Mouse (Mus musculus): ENCODE data around the gene Igsf9b.
A peak's percentile ranks its signal among the peaks of the same experiment; 100 is the strongest.

Igsf9b gene

GRCm38 (mm10) chr9:27298411-27299285 is at the start of gene Igsf9b:
Igsf9b (plus strand) TSS chr9:27299204.
- DNase-seq (ENCODE audit: extremely low read depth, insufficient read length, low spot score) = no peak

GRCm38 (mm10) chr9:27252034-27252714 is 46.8 kb upstream of the Igsf9b start:
- no peak for DNase-seq (ENCODE audit: extremely low read depth, insufficient read length, low spot score)

DNA sequence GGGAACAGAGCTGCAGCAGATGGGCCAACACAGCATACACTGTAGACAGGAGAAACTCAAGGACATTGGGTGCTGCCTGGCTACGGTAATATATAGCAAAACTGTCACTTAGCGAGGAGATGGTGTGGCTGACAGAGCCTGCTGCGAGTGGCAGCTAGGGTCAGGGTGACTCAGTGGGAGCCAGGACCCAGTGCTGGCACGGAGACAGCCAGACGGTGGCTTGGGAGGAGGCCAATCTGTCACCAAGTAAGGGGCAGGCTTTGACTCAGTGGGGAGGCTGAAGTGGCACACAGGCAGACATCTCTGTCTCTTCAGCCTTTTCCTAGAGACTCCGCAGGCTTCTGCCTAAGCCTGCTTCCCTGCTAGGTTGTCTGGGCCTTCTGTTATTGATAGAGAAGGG is 42.5 kb upstream of the Igsf9b start:
- peak; percentile 80 for DNase-seq (ENCODE audit: extremely low read depth, insufficient read length, low spot score)

DNA sequence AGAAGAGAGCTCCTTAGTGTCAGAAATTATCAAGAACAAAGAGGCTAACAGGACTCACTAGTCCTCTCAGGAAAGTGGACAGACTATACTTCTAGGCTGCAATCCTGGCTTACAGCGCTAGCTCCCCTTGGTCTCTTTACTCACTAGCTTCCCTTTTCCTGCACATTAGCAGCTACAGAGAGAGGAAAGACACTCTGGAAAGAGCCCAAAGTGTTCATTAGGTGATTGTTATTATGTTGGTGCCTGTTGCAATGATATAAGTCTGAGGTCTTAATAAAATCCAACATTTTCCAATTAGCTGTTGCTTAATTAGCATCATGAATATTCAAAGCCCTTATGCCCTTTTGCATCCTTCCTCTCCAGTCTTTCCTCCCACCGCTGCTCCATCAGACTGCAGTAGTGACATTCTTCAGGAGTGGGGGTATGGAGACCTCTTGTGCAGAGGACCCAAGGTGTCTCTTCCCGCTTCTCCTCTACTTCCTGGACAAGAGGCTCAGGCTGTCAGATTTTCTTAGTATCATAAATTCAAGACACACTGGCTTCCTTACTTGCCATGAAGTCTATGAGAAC is 38.5 kb upstream of the Igsf9b start:
- DNase-seq (ENCODE audit: extremely low read depth, insufficient read length, low spot score) = no peak

DNA sequence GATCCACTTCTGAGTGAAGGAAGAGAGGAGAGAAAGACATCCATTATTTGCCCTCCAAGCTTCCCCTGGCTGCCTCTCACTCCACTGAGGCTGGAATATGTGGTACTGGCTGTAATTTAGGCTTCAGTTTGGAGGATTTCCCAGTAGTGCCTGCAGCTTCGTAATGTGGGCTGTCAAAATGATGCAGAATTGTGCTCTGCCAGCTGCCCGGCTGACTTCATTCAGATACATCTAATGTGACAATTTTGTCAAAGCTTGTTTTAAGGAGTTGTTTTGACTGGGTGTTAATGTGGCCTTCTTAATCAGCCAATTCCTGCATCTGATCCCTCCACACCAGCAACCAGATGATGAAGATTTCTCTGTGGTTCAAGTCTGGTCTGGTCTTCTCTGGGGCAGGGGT is 37.1 kb upstream of the Igsf9b start:
- no peak for DNase-seq (ENCODE audit: extremely low read depth, insufficient read length, low spot score)

- DNase-seq (ENCODE audit: extremely low read depth, insufficient read length, low spot score) = no peak
These were observed 34.0 kb upstream of the Igsf9b start for GRCm38 (mm10) chr9:27265009-27265408.

DNA sequence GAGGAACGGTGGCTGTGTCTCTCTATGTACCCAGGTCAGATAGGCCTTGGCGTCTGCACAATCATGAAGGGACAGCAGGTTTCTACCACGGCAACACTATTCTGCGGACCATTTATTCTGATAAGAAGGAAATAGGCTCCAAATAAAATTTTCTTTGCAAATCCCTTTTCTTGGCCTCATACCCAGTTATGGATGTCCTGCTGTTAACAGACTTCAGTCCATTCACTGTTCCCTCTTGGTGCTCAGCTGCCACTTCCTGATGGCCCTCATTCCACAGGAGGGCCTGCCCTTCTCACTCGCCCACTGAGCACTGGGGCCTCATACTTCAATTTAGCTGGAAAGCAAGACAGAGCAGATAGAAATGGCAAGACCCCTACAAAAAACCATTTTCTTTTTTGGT is 31.1 kb upstream of the Igsf9b start:
- DNase-seq (ENCODE audit: extremely low read depth, insufficient read length, low spot score) = no peak

DNA sequence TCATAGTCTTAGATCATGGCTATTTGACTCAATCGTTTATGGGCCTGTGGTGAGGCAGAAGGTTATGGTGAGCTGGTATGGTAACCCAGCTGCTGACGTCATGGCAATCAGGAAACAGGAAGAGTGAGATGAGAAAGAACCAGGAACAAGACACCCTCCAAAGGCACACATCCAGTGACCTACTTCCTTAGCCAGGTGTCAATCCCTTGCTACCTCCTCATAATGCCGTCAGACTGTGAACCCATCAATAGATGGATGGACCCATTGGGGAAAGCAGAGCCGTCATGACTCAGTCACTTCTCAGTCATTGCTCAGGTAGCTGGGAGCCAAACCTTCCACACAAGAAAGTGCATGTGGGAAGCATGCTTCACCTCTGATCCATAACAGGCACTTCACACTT is 30.5 kb upstream of the Igsf9b start:
- DNase-seq (ENCODE audit: extremely low read depth, insufficient read length, low spot score) = peak; percentile 57

DNA sequence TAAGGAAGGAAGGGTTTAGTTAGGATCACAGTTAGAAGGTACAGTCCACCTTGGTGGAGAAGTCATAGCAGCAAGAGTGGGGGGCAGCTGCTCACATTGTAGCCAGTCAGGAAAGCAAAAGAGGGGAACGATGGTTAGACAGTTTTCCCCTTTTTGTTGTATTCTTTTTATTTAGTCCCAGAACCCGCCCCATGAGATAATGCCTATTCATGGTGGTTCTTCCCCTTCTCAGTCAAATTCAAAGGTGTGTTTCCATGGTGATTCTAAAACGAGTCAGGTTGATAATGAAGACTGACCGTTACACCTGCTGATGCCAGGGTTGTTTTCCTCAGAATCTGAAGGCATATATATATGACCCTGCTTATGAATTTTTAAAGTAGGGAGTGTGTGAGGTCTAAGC is 29.7 kb upstream of the Igsf9b start:
- DNase-seq (ENCODE audit: extremely low read depth, insufficient read length, low spot score) = no peak

DNA sequence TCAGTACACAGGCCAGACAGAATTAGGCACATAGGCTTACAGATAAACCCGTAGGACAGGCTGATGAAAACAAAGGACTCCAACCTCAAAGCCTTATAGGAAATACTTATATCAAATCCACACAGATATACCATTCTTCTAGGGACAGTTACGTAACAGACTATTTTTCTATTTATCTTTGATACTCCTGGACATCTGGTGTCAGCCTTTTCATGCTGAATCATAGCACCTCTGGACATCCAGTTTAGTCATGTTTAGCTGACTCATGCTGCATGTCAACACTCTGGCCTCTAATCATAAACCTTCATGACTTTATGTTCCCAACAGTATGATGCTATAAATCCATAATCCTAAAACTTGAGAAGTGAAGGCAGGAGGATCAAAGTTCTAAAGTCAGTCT is 29.1 kb upstream of the Igsf9b start:
- peak; percentile 18 for DNase-seq (ENCODE audit: extremely low read depth, insufficient read length, low spot score)

GRCm38 (mm10) chr9:27271899-27272298 is 27.1 kb upstream of the Igsf9b start:
- DNase-seq (ENCODE audit: extremely low read depth, insufficient read length, low spot score) = no peak

DNA sequence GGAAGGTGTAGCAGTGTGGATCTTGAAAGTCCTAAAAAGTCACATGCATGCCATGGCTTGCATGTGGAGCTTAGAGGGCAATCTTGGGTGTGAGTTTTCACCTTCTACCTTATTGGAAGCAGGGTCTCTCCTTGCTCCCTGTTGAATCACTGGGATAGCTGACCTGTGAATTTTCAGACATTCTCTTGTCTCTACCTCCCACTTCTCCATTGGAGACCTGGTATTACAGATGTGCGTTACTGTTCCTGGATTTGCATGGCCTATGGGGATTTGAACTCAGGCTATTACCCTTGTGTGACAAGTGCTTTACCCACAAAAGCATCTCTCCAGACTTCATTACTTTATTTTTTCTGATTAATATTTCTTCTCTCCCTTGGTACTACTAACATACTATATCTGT is 26.1 kb upstream of the Igsf9b start:
- no peak for DNase-seq (ENCODE audit: extremely low read depth, insufficient read length, low spot score)

GRCm38 (mm10) chr9:27276282-27276839 is 22.6 kb upstream of the Igsf9b start:
- no peak for DNase-seq (ENCODE audit: extremely low read depth, insufficient read length, low spot score)

GRCm38 (mm10) chr9:27277401-27278087 is 21.5 kb upstream of the Igsf9b start:
- no peak for DNase-seq (ENCODE audit: extremely low read depth, insufficient read length, low spot score)

- DNase-seq (ENCODE audit: extremely low read depth, insufficient read length, low spot score) = no peak
These were observed 20.0 kb upstream of the Igsf9b start for GRCm38 (mm10) chr9:27279041-27279440.

DNA sequence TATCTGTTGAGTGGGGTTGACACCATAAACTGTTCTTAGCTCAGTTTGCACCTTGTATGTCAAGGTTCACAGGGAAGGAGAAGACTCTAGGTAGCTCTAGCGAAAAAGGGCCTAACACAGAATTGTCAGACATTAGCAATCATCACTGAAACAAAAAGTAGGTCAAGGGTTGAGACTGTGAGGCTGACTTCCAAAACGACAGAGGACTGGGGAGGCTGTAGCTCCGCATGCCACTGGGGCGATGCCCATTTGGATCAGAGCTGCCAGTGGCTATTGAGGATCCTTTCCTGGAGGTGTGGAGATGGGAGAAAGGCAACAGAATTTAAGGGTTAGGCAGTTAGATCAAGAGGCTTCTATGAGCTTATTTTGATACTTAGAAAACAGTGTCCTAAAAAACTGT is 18.0 kb upstream of the Igsf9b start:
- DNase-seq (ENCODE audit: extremely low read depth, insufficient read length, low spot score) = no peak

GRCm38 (mm10) chr9:27285719-27286249 is 13.2 kb upstream of the Igsf9b start:
- DNase-seq (ENCODE audit: extremely low read depth, insufficient read length, low spot score) = no peak

- DNase-seq (ENCODE audit: extremely low read depth, insufficient read length, low spot score) = no peak
These were observed 12.7 kb upstream of the Igsf9b start for GRCm38 (mm10) chr9:27286296-27286695.

- DNase-seq (ENCODE audit: extremely low read depth, insufficient read length, low spot score) = no peak
These were observed 12.1 kb upstream of the Igsf9b start for GRCm38 (mm10) chr9:27286859-27287258.

- DNase-seq (ENCODE audit: extremely low read depth, insufficient read length, low spot score) = no peak
These were observed 11.6 kb upstream of the Igsf9b start for GRCm38 (mm10) chr9:27287419-27287818.

- DNase-seq (ENCODE audit: extremely low read depth, insufficient read length, low spot score) = no peak
These were observed 10.6 kb upstream of the Igsf9b start for GRCm38 (mm10) chr9:27288442-27288841.
